Mouse (Mus musculus): ENCODE results near the gene Gm11634. TPM values are rescaled to one million over a fixed set of nuclear protein-coding genes. Genes with fewer than 3 reads are reported as not detected.
A peak's percentile ranks its signal among the peaks of the same experiment; 100 is the strongest.
"Not testable (repeated sequence)": the region's sequence is repeated elsewhere in the genome, so short reads cannot be mapped to it uniquely, and the experiment has no call there.

Gene Gm11634
- polyA plus RNA-seq, 1 experiment from 2014 or later, result not detected

GRCm38 (mm10) chr11:101614116-101614515, 15.1 kb upstream of the Gm11634 start:
- ATAC-seq (ENCODE audit: low FRiP score), result no peak
- no peak overlapping the region for H3K9ac ChIP-seq (replicated peaks)
- H3K4me3 ChIP-seq (replicated peaks), result no peak overlapping the region
- H3K27ac ChIP-seq (replicated peaks), result no peak overlapping the region
- peaks cover 17% of the 10 kb centered on the region for H3K4me1 ChIP-seq
- H3K9me3 ChIP-seq (replicated peaks), result no peaks in the 10 kb centered on the region
- no peak overlapping the region for H3K4me2 ChIP-seq
- whole genome bisulfite sequencing, result 65% methylated on average over 4 of the region's 4 CpGs
- H3K36me3 ChIP-seq, result no peaks in the 10 kb centered on the region
- H3K27me3 ChIP-seq (replicated peaks), result no peaks in the 10 kb centered on the region

- no peaks in the 10 kb centered on the region for H3K27me3 ChIP-seq (replicated peaks)
- H3K4me3 ChIP-seq (replicated peaks), result no peak overlapping the region
- H3K4me2 ChIP-seq, result no peak overlapping the region
- 82% methylated on average over 6 of the region's 6 CpGs for WGBS
- no peaks in the 10 kb centered on the region for H3K36me3 ChIP-seq
- peaks cover 17% of the 10 kb centered on the region for H3K4me1 ChIP-seq
- ATAC-seq (ENCODE audit: low FRiP score), result no peak
- H3K9ac ChIP-seq (replicated peaks), result no peak overlapping the region
- H3K27ac ChIP-seq (replicated peaks), result no peak overlapping the region
- H3K9me3 ChIP-seq (replicated peaks), result no peaks in the 10 kb centered on the region
Observed at GRCm38 (mm10) chr11:101613596-101613995, 14.5 kb upstream of the Gm11634 start.

GRCm38 (mm10) chr11:101610445-101610844, 11.4 kb upstream of the Gm11634 start:
- no peak for ATAC-seq (ENCODE audit: low FRiP score)
- Histone ChIP-seq H3K4me2 (no peak overlapping the region), H3K4me3 (replicated peaks) (no peak overlapping the region), H3K27me3 (replicated peaks) (no peaks in the 10 kb centered on the region), H3K27ac (replicated peaks) (no peak overlapping the region), H3K4me1 (no peaks in the 10 kb centered on the region), H3K36me3 (no peaks in the 10 kb centered on the region), H3K9me3 (replicated peaks) (no peaks in the 10 kb centered on the region), H3K9ac (replicated peaks) (no peak overlapping the region)
- WGBS, result 46% methylated on average over 11 of the region's 11 CpGs

- H3K9ac ChIP-seq (replicated peaks); H3K27me3 ChIP-seq (replicated peaks); H3K9me3 ChIP-seq (replicated peaks); H3K4me1 ChIP-seq; H3K4me2 ChIP-seq; ATAC-seq (ENCODE audit: low FRiP score); H3K27ac ChIP-seq (replicated peaks); H3K4me3 ChIP-seq (replicated peaks); H3K36me3 ChIP-seq: not testable (repeated sequence)
- 93% methylated on average over 4 of the region's 4 CpGs for WGBS
Observed at GRCm38 (mm10) chr11:101607134-101607533, 8.1 kb upstream of the Gm11634 start.

GRCm38 (mm10) chr11:101604531-101605453, 5.7 kb upstream of the Gm11634 start:
- ATAC-seq (ENCODE audit: low FRiP score), result peak; percentile 76
- Histone ChIP-seq H3K9ac (replicated peaks) (0 out of 2 replicates have a peak overlapping the region, but pooled peaks have one; percentile 26), H3K4me2 (peak overlapping the region; percentile 61), H3K27ac (replicated peaks) (peak overlapping the region; percentile 60), H3K4me3 (replicated peaks) (peak overlapping the region; percentile 40)
- WGBS, result 1% methylated on average over 30 of the region's 30 CpGs
- not testable (repeated sequence) for H3K27me3 ChIP-seq (replicated peaks); H3K4me1 ChIP-seq; H3K36me3 ChIP-seq; H3K9me3 ChIP-seq (replicated peaks)

- H3K9me3 ChIP-seq (replicated peaks), result no peaks in the 10 kb centered on the region
- peak overlapping the region; percentile 40 for H3K4me3 ChIP-seq (replicated peaks)
- no peak for ATAC-seq (ENCODE audit: low FRiP score)
- H3K9ac ChIP-seq (replicated peaks), result 0 out of 2 replicates have a peak overlapping the region, but pooled peaks have one; percentile 26
- peak overlapping the region; percentile 61 for H3K4me2 ChIP-seq
- 0 out of 2 replicates have a peak, but pooled peaks cover 4% of the 10 kb centered on the region for H3K4me1 ChIP-seq
- no peaks in the 10 kb centered on the region for H3K36me3 ChIP-seq
- H3K27me3 ChIP-seq (replicated peaks), result 0 out of 2 replicates have a peak, but pooled peaks cover 3% of the 10 kb centered on the region
- 5% methylated on average over 3 of the region's 3 CpGs for WGBS
- peak overlapping the region; percentile 60 for H3K27ac ChIP-seq (replicated peaks)
Observed at GRCm38 (mm10) chr11:101604116-101604515, 5.1 kb upstream of the Gm11634 start.

GRCm38 (mm10) chr11:101602491-101602890, 3.4 kb upstream of the Gm11634 start:
- Histone ChIP-seq H3K27ac (replicated peaks) (no peak overlapping the region), H3K9ac (replicated peaks) (no peak overlapping the region), H3K4me2 (no peak overlapping the region), H3K4me1 (0 out of 2 replicates have a peak, but pooled peaks cover 4% of the 10 kb centered on the region), H3K27me3 (replicated peaks) (0 out of 2 replicates have a peak, but pooled peaks cover 3% of the 10 kb centered on the region), H3K4me3 (replicated peaks) (no peak overlapping the region), H3K36me3 (no peaks in the 10 kb centered on the region), H3K9me3 (replicated peaks) (no peaks in the 10 kb centered on the region)
- no peak for ATAC-seq (ENCODE audit: low FRiP score)
- WGBS, result 12% methylated on average over 3 of the region's 3 CpGs

GRCm38 (mm10) chr11:101589989-101590624, 8.9 kb downstream of the Gm11634 start:
- H3K27me3 ChIP-seq (replicated peaks), result no peaks in the 10 kb centered on the region
- H3K27ac ChIP-seq (replicated peaks), result no peak overlapping the region
- no peak overlapping the region for H3K4me3 ChIP-seq (replicated peaks)
- no peak overlapping the region for H3K9ac ChIP-seq (replicated peaks)
- H3K9me3 ChIP-seq (replicated peaks), result no peaks in the 10 kb centered on the region
- H3K4me1 ChIP-seq, result no peaks in the 10 kb centered on the region
- 86% methylated on average over 12 of the region's 12 CpGs for WGBS
- peaks cover 18% of the 10 kb centered on the region for H3K36me3 ChIP-seq
- no peak for ATAC-seq (ENCODE audit: low FRiP score)
- no peak overlapping the region for H3K4me2 ChIP-seq

GRCm38 (mm10) chr11:101589444-101589843, 9.6 kb downstream of the Gm11634 start:
- H3K27me3 ChIP-seq (replicated peaks), result no peaks in the 10 kb centered on the region
- H3K36me3 ChIP-seq, result peaks cover 18% of the 10 kb centered on the region
- H3K9ac ChIP-seq (replicated peaks), result no peak overlapping the region
- ATAC-seq (ENCODE audit: low FRiP score), result no peak
- H3K27ac ChIP-seq (replicated peaks), result no peak overlapping the region
- no peaks in the 10 kb centered on the region for H3K4me1 ChIP-seq
- no peaks in the 10 kb centered on the region for H3K9me3 ChIP-seq (replicated peaks)
- WGBS, result 30% methylated on average over 5 of the region's 5 CpGs
- no peak overlapping the region for H3K4me3 ChIP-seq (replicated peaks)
- no peak overlapping the region for H3K4me2 ChIP-seq

GRCm38 (mm10) chr11:101588868-101589267, 10.2 kb downstream of the Gm11634 start:
- Histone ChIP-seq H3K4me3 (replicated peaks) (no peak overlapping the region), H3K36me3 (peaks cover 18% of the 10 kb centered on the region), H3K9ac (replicated peaks) (no peak overlapping the region), H3K9me3 (replicated peaks) (no peaks in the 10 kb centered on the region), H3K27ac (replicated peaks) (no peak overlapping the region), H3K4me2 (no peak overlapping the region), H3K4me1 (no peaks in the 10 kb centered on the region), H3K27me3 (replicated peaks) (no peaks in the 10 kb centered on the region)
- WGBS, result 89% methylated on average over 7 of the region's 7 CpGs
- no peak for ATAC-seq (ENCODE audit: low FRiP score)

GRCm38 (mm10) chr11:101587676-101588075, 11.4 kb downstream of the Gm11634 start:
- H3K9me3 ChIP-seq (replicated peaks), result no peaks in the 10 kb centered on the region
- 95% methylated on average over 10 of the region's 10 CpGs for WGBS
- H3K9ac ChIP-seq (replicated peaks), result no peak overlapping the region
- no peak overlapping the region for H3K4me3 ChIP-seq (replicated peaks)
- H3K27ac ChIP-seq (replicated peaks), result no peak overlapping the region
- peaks cover 18% of the 10 kb centered on the region for H3K36me3 ChIP-seq
- H3K4me2 ChIP-seq, result no peak overlapping the region
- H3K4me1 ChIP-seq, result no peaks in the 10 kb centered on the region
- ATAC-seq (ENCODE audit: low FRiP score), result no peak
- H3K27me3 ChIP-seq (replicated peaks), result no peaks in the 10 kb centered on the region

- Histone ChIP-seq H3K4me1 (no peaks in the 10 kb centered on the region), H3K36me3 (peaks cover 17% of the 10 kb centered on the region), H3K9ac (replicated peaks) (no peak overlapping the region), H3K27me3 (replicated peaks) (no peaks in the 10 kb centered on the region), H3K4me3 (replicated peaks) (no peak overlapping the region), H3K9me3 (replicated peaks) (no peaks in the 10 kb centered on the region), H3K27ac (replicated peaks) (no peak overlapping the region), H3K4me2 (no peak overlapping the region)
- no peak for ATAC-seq (ENCODE audit: low FRiP score)
- 86% methylated on average over 4 of the region's 4 CpGs for WGBS
Observed at GRCm38 (mm10) chr11:101585805-101586204, 13.3 kb downstream of the Gm11634 start.

All from neural tube, embryonic 15.5 days (tissue).